Mouse (Mus musculus) hindbrain, embryonic 11.5 days (tissue): ENCODE measurements around the gene Hdac10. TPM values are rescaled to one million over a fixed set of nuclear protein-coding genes. Genes with fewer than 3 reads are reported as not detected.

Experiments used
- ATAC-seq: fragments of 200-750 bp; cut with Nextera tagmentation; 2 replicates; pipeline ENCODE4 v1.8.0; 2017; ENCODE audit warnings: mild to moderate bottlenecking, moderate TSS enrichment, moderate library complexity; ENCODE audit not compliant: low FRiP score
- DNase-seq: peaks from one replicate; pipeline ENCODE4 v3.0.0-alpha.2; 2015; ENCODE audit warnings: low spot score
- H3K27ac ChIP-seq: fragments of 300-500 bp; sonication (generic); 2 replicates; pipeline ENCODE4 v1.5.1; 2014; ENCODE audit warnings: mild to moderate bottlenecking, low read depth, low read length
- H3K27me3 ChIP-seq: fragments of 300-500 bp; sonication (generic); 2 replicates; pipeline ENCODE4 v1.6.1; 2014; ENCODE audit warnings: mild to moderate bottlenecking, low read length, moderate library complexity, mixed read lengths; ENCODE audit not compliant: control insufficient read depth, insufficient read depth
- H3K36me3 ChIP-seq: fragments of 300-500 bp; sonication (generic); 2 replicates; pipeline ENCODE4 v1.6.1; 2014; ENCODE audit warnings: mild to moderate bottlenecking, low read length, moderate library complexity, mixed read lengths; ENCODE audit not compliant: control insufficient read depth, insufficient read depth
- H3K4me1 ChIP-seq: fragments of 300-500 bp; sonication (generic); replicated peaks from 2 replicates; pipeline ENCODE4 v1.6.1; 2014; ENCODE audit warnings: low read length, mixed read lengths; ENCODE audit not compliant: control insufficient read depth, insufficient read depth
- H3K4me2 ChIP-seq: fragments of 300-500 bp; sonication (generic); replicated peaks from 2 replicates; pipeline ENCODE4 v1.6.1; 2014; ENCODE audit warnings: mild to moderate bottlenecking, low read depth, low read length
- H3K4me3 ChIP-seq: fragments of 300-500 bp; sonication (generic); 2 replicates; pipeline ENCODE4 v1.5.1; 2014; ENCODE audit warnings: low read depth, low read length
- H3K9ac ChIP-seq: fragments of 300-500 bp; sonication (generic); 2 replicates; pipeline ENCODE4 v1.6.1; 2014; ENCODE audit warnings: low read depth, low read length
- H3K9me3 ChIP-seq: fragments of 300-500 bp; sonication (generic); 2 replicates; pipeline ENCODE4 v1.6.1; 2016; ENCODE audit warnings: low read length; ENCODE audit not compliant: control insufficient read depth
- WGBS: fragments of 180-500 bp; shearing (Covaris S2); extraction: QIAGEN DNeasy Blood & Tissue Kit; methylation state at CpG from one replicate; pipeline ENCODE4 v1.1.7; 2014; 5-methylcytosine and 5-hydroxymethylcytosine counted together
- polyA plus RNA-seq: library from polyadenylated mRNA; unstranded; fragments of >200 nt; fragmentation: Nextera tagmentation; extraction: Ambion mirVana; gene quantifications from 2 replicates; pipeline ENCODE4 v1.2.1, GENCODE M21; 2014

Gene Hdac10
- polyA plus RNA-seq, 1 experiment from 2014 or later = 9.4 TPM

DNA sequence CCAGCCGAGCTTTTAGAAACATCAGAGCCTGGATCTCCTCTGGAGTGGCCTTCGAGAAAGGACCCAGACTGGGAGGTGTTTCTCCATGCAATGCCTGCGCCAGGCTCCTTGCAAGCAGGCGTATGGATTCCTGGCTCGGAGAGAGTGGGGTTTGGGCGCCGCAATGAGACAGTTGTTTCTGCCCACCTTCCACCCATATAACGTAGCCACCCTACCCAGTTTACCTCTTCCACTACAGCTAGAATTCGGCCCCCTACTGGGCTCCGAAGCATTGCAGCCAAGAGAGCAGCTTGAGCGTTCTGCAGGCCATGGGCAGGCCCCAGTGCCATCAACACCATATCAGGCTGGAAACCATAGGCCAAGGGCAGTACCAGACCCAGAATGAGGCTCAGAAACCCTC, 4.9 kb downstream of the Hdac10 start:
- WGBS = 31% methylated on average over 11 of the region's 11 CpGs
- peaks cover 17% of the 10 kb centered on the region for H3K4me1 ChIP-seq
- no peaks in the 10 kb centered on the region for H3K36me3 ChIP-seq
- H3K9me3 ChIP-seq = no peaks in the 10 kb centered on the region
- H3K4me2 ChIP-seq = peak overlapping the region; percentile 80
- H3K4me3 ChIP-seq = peak overlapping the region; percentile 92
- H3K27ac ChIP-seq = peak overlapping the region; percentile 76
- ATAC-seq (no peak), DNase-seq (peak; percentile 62)
- H3K9ac ChIP-seq = peak overlapping the region; percentile 82
- H3K27me3 ChIP-seq = no peaks in the 10 kb centered on the region

- WGBS = under 1% methylated on average over 47 of the region's 47 CpGs
Observed at GRCm38 (mm10) chr15:89122649-89123366, 5.7 kb downstream of the Hdac10 start, which contains the start of gene Tubgcp6. Gene Tubgcp6 (minus strand): TSS chr15:89123112.

GRCm38 (mm10) chr15:89118007-89118406, 10.5 kb downstream of the Hdac10 start:
- Histone ChIP-seq H3K27ac (no peak overlapping the region), H3K36me3 (peaks cover 6% of the 10 kb centered on the region; the same call in 1 of the 2 replicates), H3K4me2 (no peak overlapping the region), H3K4me1 (peaks cover 7% of the 10 kb centered on the region), H3K4me3 (no peak overlapping the region), H3K27me3 (no peaks in the 10 kb centered on the region), H3K9me3 (no peaks in the 10 kb centered on the region), H3K9ac (no peak overlapping the region)
- DNase-seq (no peak), ATAC-seq (no peak)

More at GRCm38 (mm10) chr15:89122649-89123366, 5.7 kb downstream of the Hdac10 start, which contains the start of gene Tubgcp6:
- Histone ChIP-seq H3K27ac (peak within 1 kb of the TSS; percentile 76), H3K4me1 (peaks cover 14% of the 10 kb centered on the region), H3K27me3 (no peaks in the 10 kb centered on the region), H3K4me3 (peak within 1 kb of the TSS; percentile 92), H3K36me3 (no peaks in the 10 kb centered on the region), H3K4me2 (peak within 1 kb of the TSS; percentile 80), H3K9ac (peak within 1 kb of the TSS; percentile 82), H3K9me3 (no peaks in the 10 kb centered on the region)
- DNase-seq (peak; percentile 99), ATAC-seq (peak; percentile 84)

GRCm38 (mm10) chr15:89110147-89110546, 18.4 kb downstream of the Hdac10 start:
- Histone ChIP-seq H3K36me3 (peaks cover 9% of the 10 kb centered on the region), H3K4me3 (no peak overlapping the region), H3K4me1 (no peaks in the 10 kb centered on the region), H3K27ac (no peak overlapping the region), H3K4me2 (no peak overlapping the region), H3K9me3 (no peaks in the 10 kb centered on the region), H3K27me3 (no peaks in the 10 kb centered on the region), H3K9ac (no peak overlapping the region)
- no peak for ATAC-seq
- 91% methylated on average over 9 of the region's 9 CpGs for WGBS
- no peak for DNase-seq

GRCm38 (mm10) chr15:89106976-89107375, 21.5 kb downstream of the Hdac10 start:
- Histone ChIP-seq H3K27ac (no peak overlapping the region), H3K36me3 (peaks cover 15% of the 10 kb centered on the region), H3K9me3 (no peaks in the 10 kb centered on the region), H3K4me1 (no peaks in the 10 kb centered on the region), H3K4me3 (no peak overlapping the region), H3K9ac (no peak overlapping the region), H3K27me3 (no peaks in the 10 kb centered on the region), H3K4me2 (no peak overlapping the region)
- ATAC-seq = no peak
- no peak for DNase-seq
- 92% methylated on average over 1 of the region's 1 CpGs for WGBS

GRCm38 (mm10) chr15:89106073-89106472, 22.4 kb downstream of the Hdac10 start:
- ATAC-seq (no peak), DNase-seq (no peak)
- Histone ChIP-seq H3K9ac (no peak overlapping the region), H3K9me3 (no peaks in the 10 kb centered on the region), H3K27ac (no peak overlapping the region), H3K4me1 (no peaks in the 10 kb centered on the region), H3K27me3 (no peaks in the 10 kb centered on the region), H3K36me3 (peaks cover 19% of the 10 kb centered on the region), H3K4me2 (no peak overlapping the region), H3K4me3 (no peak overlapping the region)
- WGBS = 89% methylated on average over 13 of the region's 13 CpGs

DNA sequence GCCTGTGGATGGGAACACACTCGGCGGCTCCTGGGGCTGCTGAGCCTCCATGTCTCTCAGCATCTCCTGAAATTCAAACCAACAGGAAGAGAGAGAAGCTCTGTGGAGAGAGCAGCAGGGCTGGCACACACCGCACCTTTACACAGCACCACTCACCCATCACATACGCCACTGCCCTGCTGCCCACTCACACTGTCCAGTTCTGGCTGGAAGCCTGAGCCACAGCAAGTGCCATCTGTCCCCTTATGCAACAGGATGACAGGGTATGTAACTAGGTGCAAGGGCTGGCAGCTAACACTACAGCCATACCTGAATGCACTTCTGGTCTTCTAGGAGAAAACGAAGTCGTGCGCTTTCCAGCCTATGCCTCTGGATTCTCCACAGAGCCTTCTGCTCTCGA, 24.1 kb downstream of the Hdac10 start:
- H3K4me3 ChIP-seq = no peak overlapping the region
- no peaks in the 10 kb centered on the region for H3K27me3 ChIP-seq
- no peak overlapping the region for H3K27ac ChIP-seq
- 98% methylated on average over 8 of the region's 8 CpGs for WGBS
- H3K9me3 ChIP-seq = no peaks in the 10 kb centered on the region
- no peak overlapping the region for H3K9ac ChIP-seq
- peaks cover 24% of the 10 kb centered on the region for H3K36me3 ChIP-seq
- H3K4me1 ChIP-seq = no peaks in the 10 kb centered on the region
- no peak overlapping the region for H3K4me2 ChIP-seq
- no peak for ATAC-seq
- DNase-seq = no peak

DNA sequence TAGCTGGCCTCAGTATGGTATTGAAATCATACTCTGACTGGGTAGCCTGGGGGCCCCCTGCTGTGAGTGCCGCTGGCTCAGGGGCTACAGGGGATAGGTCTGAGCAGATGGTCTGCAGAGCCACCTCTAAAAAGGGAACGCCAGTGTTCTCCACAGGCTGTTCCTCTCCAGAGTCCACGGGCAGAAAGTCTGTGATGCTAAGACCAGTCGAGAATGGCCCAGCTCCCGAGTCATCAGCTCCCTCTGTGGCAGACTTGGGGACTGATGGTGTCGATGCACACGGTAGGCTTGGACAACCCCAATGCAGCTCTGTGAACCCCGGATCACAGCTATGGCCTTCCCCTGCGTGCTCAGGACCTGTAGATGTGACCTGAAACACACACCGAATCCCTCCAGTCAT, 24.6 kb downstream of the Hdac10 start:
- Histone ChIP-seq H3K4me2 (no peak overlapping the region), H3K27me3 (no peaks in the 10 kb centered on the region), H3K4me1 (no peaks in the 10 kb centered on the region), H3K9ac (no peak overlapping the region), H3K27ac (no peak overlapping the region), H3K36me3 (peaks cover 21% of the 10 kb centered on the region), H3K9me3 (no peaks in the 10 kb centered on the region), H3K4me3 (no peak overlapping the region)
- no peak for ATAC-seq
- WGBS = 89% methylated on average over 10 of the region's 10 CpGs
- DNase-seq = no peak

DNA sequence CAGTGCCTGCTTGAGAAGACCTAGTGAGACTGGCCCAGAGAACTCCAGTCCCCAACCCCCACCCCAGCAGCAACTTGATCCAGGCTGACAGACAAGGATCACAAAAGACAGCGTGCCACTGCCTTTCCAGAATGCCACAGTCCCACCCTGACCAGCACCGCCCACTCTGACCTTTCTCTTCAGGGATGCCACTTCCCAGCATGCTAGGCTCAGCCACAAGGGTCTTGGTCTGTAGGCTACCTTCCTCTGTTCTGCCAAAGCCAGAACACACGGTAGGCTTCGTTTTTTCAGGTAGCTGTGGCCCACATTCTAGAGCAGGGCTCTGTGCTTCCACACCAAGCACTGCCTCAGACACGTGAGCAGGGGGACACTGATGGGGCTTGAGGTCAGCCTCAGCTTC, 25.9 kb downstream of the Hdac10 start:
- Histone ChIP-seq H3K9ac (no peak overlapping the region), H3K36me3 (peaks cover 20% of the 10 kb centered on the region), H3K27ac (no peak overlapping the region), H3K9me3 (no peaks in the 10 kb centered on the region), H3K27me3 (no peaks in the 10 kb centered on the region), H3K4me2 (no peak overlapping the region), H3K4me3 (no peak overlapping the region), H3K4me1 (no peaks in the 10 kb centered on the region)
- DNase-seq = peak; percentile 20
- 54% methylated on average over 5 of the region's 5 CpGs for WGBS
- peak; percentile 27; the same call in 1 of the 2 replicates for ATAC-seq
